Mouse (Mus musculus): ENCODE measurements around the gene Ttf2. TPM values are rescaled to one million over a fixed set of nuclear protein-coding genes. Genes with fewer than 3 reads are reported as not detected.

Gene Ttf2
- polyA plus RNA-seq, 1 experiment from 2014 or later: 6.6 TPM

- Histone ChIP-seq H3K4me2 (ENCODE audit: low read length) (no peak overlapping the region), H3K4me3 (replicated peaks; ENCODE audit: low read depth, low read length) (no peak overlapping the region), H3K4me1 (ENCODE audit: control insufficient read depth, insufficient read depth, low read length) (no peaks in the 10 kb centered on the region), H3K27me3 (ENCODE audit: control insufficient read depth, insufficient read depth, low read length) (no peaks in the 10 kb centered on the region), H3K27ac (replicated peaks; ENCODE audit: low read depth, low read length) (no peak overlapping the region), H3K9ac (replicated peaks; ENCODE audit: low read length) (no peak overlapping the region), H3K36me3 (ENCODE audit: control insufficient read depth, insufficient read depth, low read length) (no peaks in the 10 kb centered on the region), H3K9me3 (ENCODE audit: control insufficient read depth, low read length) (no peaks in the 10 kb centered on the region)
- ATAC-seq (ENCODE audit: low FRiP score, low TSS enrichment) (no peak), DNase-seq (no peak)
- WGBS: 79% methylated on average over 7 of the region's 7 CpGs
These were observed 57.8 kb downstream of the Ttf2 start for GRCm38 (mm10) chr3:100911498-100912213.

GRCm38 (mm10) chr3:100911026-100911425, 58.4 kb downstream of the Ttf2 start:
- DNase-seq (no peak), ATAC-seq (ENCODE audit: low FRiP score, low TSS enrichment) (no peak)
- no peaks in the 10 kb centered on the region for H3K4me1 ChIP-seq (ENCODE audit: control insufficient read depth, insufficient read depth, low read length)
- H3K9ac ChIP-seq (replicated peaks; ENCODE audit: low read length): no peak overlapping the region
- H3K4me2 ChIP-seq (ENCODE audit: low read length): no peak overlapping the region
- H3K36me3 ChIP-seq (ENCODE audit: control insufficient read depth, insufficient read depth, low read length): no peaks in the 10 kb centered on the region
- no peak overlapping the region for H3K4me3 ChIP-seq (replicated peaks; ENCODE audit: low read depth, low read length)
- 89% methylated on average over 9 of the region's 9 CpGs for WGBS
- H3K9me3 ChIP-seq (ENCODE audit: control insufficient read depth, low read length): no peaks in the 10 kb centered on the region
- no peaks in the 10 kb centered on the region for H3K27me3 ChIP-seq (ENCODE audit: control insufficient read depth, insufficient read depth, low read length)
- H3K27ac ChIP-seq (replicated peaks; ENCODE audit: low read depth, low read length): no peak overlapping the region

- no peak overlapping the region for H3K9ac ChIP-seq (replicated peaks; ENCODE audit: low read length)
- no peak for DNase-seq
- no peaks in the 10 kb centered on the region for H3K36me3 ChIP-seq (ENCODE audit: control insufficient read depth, insufficient read depth, low read length)
- no peak overlapping the region for H3K27ac ChIP-seq (replicated peaks; ENCODE audit: low read depth, low read length)
- no peaks in the 10 kb centered on the region for H3K27me3 ChIP-seq (ENCODE audit: control insufficient read depth, insufficient read depth, low read length)
- ATAC-seq (ENCODE audit: low FRiP score, low TSS enrichment): no peak
- no peak overlapping the region for H3K4me3 ChIP-seq (replicated peaks; ENCODE audit: low read depth, low read length)
- WGBS: 72% methylated on average over 5 of the region's 5 CpGs
- H3K4me2 ChIP-seq (ENCODE audit: low read length): no peak overlapping the region
- no peaks in the 10 kb centered on the region for H3K9me3 ChIP-seq (ENCODE audit: control insufficient read depth, low read length)
- H3K4me1 ChIP-seq (ENCODE audit: control insufficient read depth, insufficient read depth, low read length): no peaks in the 10 kb centered on the region
These were observed 58.8 kb downstream of the Ttf2 start for GRCm38 (mm10) chr3:100910621-100911020.

- no peaks in the 10 kb centered on the region for H3K4me1 ChIP-seq (ENCODE audit: control insufficient read depth, insufficient read depth, low read length)
- no peak for ATAC-seq (ENCODE audit: low FRiP score, low TSS enrichment)
- H3K4me3 ChIP-seq (replicated peaks; ENCODE audit: low read depth, low read length): no peak overlapping the region
- H3K9me3 ChIP-seq (ENCODE audit: control insufficient read depth, low read length): no peaks in the 10 kb centered on the region
- no peaks in the 10 kb centered on the region for H3K27me3 ChIP-seq (ENCODE audit: control insufficient read depth, insufficient read depth, low read length)
- WGBS: 82% methylated on average over 6 of the region's 6 CpGs
- no peak overlapping the region for H3K4me2 ChIP-seq (ENCODE audit: low read length)
- H3K36me3 ChIP-seq (ENCODE audit: control insufficient read depth, insufficient read depth, low read length): no peaks in the 10 kb centered on the region
- H3K9ac ChIP-seq (replicated peaks; ENCODE audit: low read length): no peak overlapping the region
- DNase-seq: no peak
- H3K27ac ChIP-seq (replicated peaks; ENCODE audit: low read depth, low read length): no peak overlapping the region
These were observed 60.9 kb downstream of the Ttf2 start for GRCm38 (mm10) chr3:100908594-100908993.

DNA sequence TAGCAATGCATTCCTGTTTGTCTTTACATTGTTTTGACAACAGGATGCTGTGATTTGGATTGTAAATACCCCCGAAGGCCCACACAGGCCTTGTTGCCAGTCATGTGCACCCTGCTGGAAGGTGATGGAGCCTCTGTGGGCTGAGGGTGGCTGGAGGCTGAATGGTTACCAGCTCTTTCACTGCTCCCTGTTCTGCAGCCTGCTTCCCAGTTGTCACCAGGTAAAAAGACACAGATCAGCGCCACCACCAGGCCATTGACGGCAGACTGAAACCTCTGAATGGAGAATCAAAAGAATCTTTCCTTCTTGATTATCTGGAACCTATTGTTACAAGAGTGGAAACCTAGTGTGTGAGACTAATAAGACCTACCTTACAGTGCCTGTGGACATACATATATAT, 62.5 kb downstream of the Ttf2 start:
- no peak overlapping the region for H3K27ac ChIP-seq (replicated peaks; ENCODE audit: low read depth, low read length)
- 34% methylated on average over 3 of the region's 3 CpGs for WGBS
- no peak overlapping the region for H3K4me3 ChIP-seq (replicated peaks; ENCODE audit: low read depth, low read length)
- H3K4me2 ChIP-seq (ENCODE audit: low read length): no peak overlapping the region
- H3K9ac ChIP-seq (replicated peaks; ENCODE audit: low read length): no peak overlapping the region
- no peaks in the 10 kb centered on the region for H3K9me3 ChIP-seq (ENCODE audit: control insufficient read depth, low read length)
- DNase-seq: no peak
- no peaks in the 10 kb centered on the region for H3K4me1 ChIP-seq (ENCODE audit: control insufficient read depth, insufficient read depth, low read length)
- ATAC-seq (ENCODE audit: low FRiP score, low TSS enrichment): no peak
- H3K27me3 ChIP-seq (ENCODE audit: control insufficient read depth, insufficient read depth, low read length): no peaks in the 10 kb centered on the region
- no peaks in the 10 kb centered on the region for H3K36me3 ChIP-seq (ENCODE audit: control insufficient read depth, insufficient read depth, low read length)

- no peaks in the 10 kb centered on the region for H3K9me3 ChIP-seq (ENCODE audit: control insufficient read depth, low read length)
- H3K9ac ChIP-seq (replicated peaks; ENCODE audit: low read length): no peak overlapping the region
- H3K4me1 ChIP-seq (ENCODE audit: control insufficient read depth, insufficient read depth, low read length): no peaks in the 10 kb centered on the region
- no peak overlapping the region for H3K4me2 ChIP-seq (ENCODE audit: low read length)
- ATAC-seq (ENCODE audit: low FRiP score, low TSS enrichment) (no peak), DNase-seq (no peak)
- WGBS: 84% methylated on average over 6 of the region's 6 CpGs
- no peaks in the 10 kb centered on the region for H3K27me3 ChIP-seq (ENCODE audit: control insufficient read depth, insufficient read depth, low read length)
- H3K27ac ChIP-seq (replicated peaks; ENCODE audit: low read depth, low read length): no peak overlapping the region
- no peak overlapping the region for H3K4me3 ChIP-seq (replicated peaks; ENCODE audit: low read depth, low read length)
- no peaks in the 10 kb centered on the region for H3K36me3 ChIP-seq (ENCODE audit: control insufficient read depth, insufficient read depth, low read length)
These were observed 63.3 kb downstream of the Ttf2 start for GRCm38 (mm10) chr3:100906128-100906527.

DNA sequence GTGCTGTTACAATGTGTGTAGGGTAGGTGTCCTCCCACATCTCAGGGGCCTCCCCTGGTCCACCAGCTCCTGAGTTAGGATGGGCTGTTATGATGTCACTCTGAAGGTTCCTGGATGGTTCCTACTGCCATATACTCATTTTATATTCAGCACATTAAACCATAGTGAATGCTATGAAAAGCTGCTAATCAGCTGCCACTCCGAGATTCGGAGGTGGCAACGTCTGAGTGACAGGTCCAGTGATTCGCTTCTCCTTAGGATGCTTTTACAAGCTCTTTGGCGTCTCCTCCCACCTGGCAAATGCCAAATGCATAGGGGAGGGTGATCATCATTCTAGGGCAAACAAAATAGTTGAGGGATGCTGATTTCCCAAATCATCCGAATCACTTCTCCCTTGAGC, 74.0 kb downstream of the Ttf2 start:
- H3K4me1 ChIP-seq (ENCODE audit: control insufficient read depth, insufficient read depth, low read length): no peaks in the 10 kb centered on the region

DNA sequence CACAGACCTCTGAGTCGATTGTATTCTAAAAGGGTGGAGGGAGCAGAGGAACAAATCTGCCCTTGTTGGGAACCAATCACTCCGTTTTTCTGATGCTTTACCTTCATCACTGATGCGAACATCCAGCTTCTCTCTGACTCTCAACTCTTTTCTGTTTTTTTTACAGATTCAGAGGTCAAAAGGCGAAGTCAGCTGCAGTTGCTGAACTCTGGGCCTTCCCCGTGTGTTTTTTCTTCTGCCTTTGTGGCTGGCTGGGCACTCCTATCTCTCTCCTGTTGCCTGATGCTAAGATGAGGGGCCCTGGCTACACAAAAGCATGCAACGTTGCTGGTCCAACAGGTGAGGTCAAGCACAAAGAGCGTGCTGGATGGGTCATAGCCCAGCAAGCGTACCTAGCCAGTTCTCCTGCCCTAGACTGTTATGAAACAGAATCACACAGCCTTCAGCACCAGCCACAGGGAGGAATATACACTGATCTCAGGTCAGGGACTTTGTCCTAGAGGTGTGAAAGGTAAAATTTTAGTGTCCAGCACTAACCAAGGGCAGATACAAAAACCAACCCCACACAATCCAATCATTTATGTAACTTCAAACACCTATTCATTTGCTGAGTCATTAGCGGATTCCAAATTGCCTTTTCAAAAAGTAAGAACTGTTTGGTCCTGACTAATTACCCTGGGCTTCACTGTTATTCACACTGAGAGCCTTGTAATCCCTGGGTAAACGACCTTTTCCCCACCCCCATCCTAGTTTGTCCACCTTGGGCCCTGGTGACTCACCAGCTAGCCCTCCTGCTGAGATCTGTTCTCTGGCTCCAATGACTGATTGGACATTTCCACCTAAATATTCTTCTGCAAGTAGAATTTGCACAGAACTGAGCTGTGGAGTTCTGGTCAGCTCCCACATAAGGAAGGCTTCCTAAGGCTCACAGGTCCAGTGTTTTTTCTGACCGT, 76.8 kb downstream of the Ttf2 start:
- WGBS: 73% methylated on average over 11 of the region's 11 CpGs
- no peak for ATAC-seq (ENCODE audit: low FRiP score, low TSS enrichment)

More for the DNA sequence above, 74.0 kb downstream of the Ttf2 start:
- Histone ChIP-seq H3K9ac (replicated peaks; ENCODE audit: low read length) (no peak overlapping the region), H3K27ac (replicated peaks; ENCODE audit: low read depth, low read length) (no peak overlapping the region), H3K27me3 (ENCODE audit: control insufficient read depth, insufficient read depth, low read length) (no peaks in the 10 kb centered on the region), H3K4me3 (replicated peaks; ENCODE audit: low read depth, low read length) (no peak overlapping the region), H3K36me3 (ENCODE audit: control insufficient read depth, insufficient read depth, low read length) (no peaks in the 10 kb centered on the region), H3K4me2 (ENCODE audit: low read length) (no peak overlapping the region), H3K9me3 (ENCODE audit: control insufficient read depth, low read length) (no peaks in the 10 kb centered on the region)
- ATAC-seq (ENCODE audit: low FRiP score, low TSS enrichment): no peak
- no peak for DNase-seq
- WGBS: 65% methylated on average over 6 of the region's 6 CpGs

More for the DNA sequence above, 76.8 kb downstream of the Ttf2 start:
- Histone ChIP-seq H3K9ac (replicated peaks; ENCODE audit: low read length) (no peak overlapping the region), H3K4me3 (replicated peaks; ENCODE audit: low read depth, low read length) (no peak overlapping the region), H3K9me3 (ENCODE audit: control insufficient read depth, low read length) (no peaks in the 10 kb centered on the region), H3K36me3 (ENCODE audit: control insufficient read depth, insufficient read depth, low read length) (no peaks in the 10 kb centered on the region), H3K27ac (replicated peaks; ENCODE audit: low read depth, low read length) (no peak overlapping the region), H3K4me1 (ENCODE audit: control insufficient read depth, insufficient read depth, low read length) (no peaks in the 10 kb centered on the region), H3K4me2 (ENCODE audit: low read length) (no peak overlapping the region), H3K27me3 (ENCODE audit: control insufficient read depth, insufficient read depth, low read length) (no peaks in the 10 kb centered on the region)
- DNase-seq: no peak

Data from midbrain, embryonic 14.5 days (tissue).